Mouse (Mus musculus) layer of hippocampus, postnatal 14 days (tissue): ENCODE measurements at regions not wholly inside any gene's neighbourhood (a gene's known extent, or its start where the extent isn't known, plus 50 kb on each side); places are given as distances from the start of the nearest gene placed in this dataset.

Experiments
- DNase-seq, 2 experiments: peaks; one replicate each; pipeline ENCODE4 v3.0.0; 2021 to 2022; ENCODE audit warnings: low spot score in 2 of 2, mixed read lengths in 1 of 2

GRCm38 (mm10) chr8:92212786-92213535 is 144.5 kb upstream of the Irx5 start:
- DNase-seq: no peak

GRCm38 (mm10) chr8:92209081-92209480 is 148.3 kb upstream of the Irx5 start:
- no peak for DNase-seq

GRCm38 (mm10) chr8:92195635-92196034 is 161.8 kb upstream of the Irx5 start:
- no peak for DNase-seq

- no peak for DNase-seq
These were observed 163.4 kb upstream of the Irx5 start for GRCm38 (mm10) chr8:92194065-92194464.

GRCm38 (mm10) chr8:92190261-92191025 is 167.0 kb upstream of the Irx5 start:
- no peak for DNase-seq

GRCm38 (mm10) chr8:92183331-92183730 is 174.1 kb upstream of the Irx5 start:
- DNase-seq: no peak

GRCm38 (mm10) chr8:92180651-92181050 is 176.8 kb upstream of the Irx5 start:
- no peak for DNase-seq

GRCm38 (mm10) chr8:92179327-92179726 is 178.1 kb upstream of the Irx5 start:
- no peak for DNase-seq

GRCm38 (mm10) chr8:92176101-92176500 is 181.3 kb upstream of the Irx5 start:
- no peak for DNase-seq

GRCm38 (mm10) chr8:92174106-92174505 is 183.3 kb upstream of the Irx5 start:
- DNase-seq: no peak

GRCm38 (mm10) chr8:92171578-92171977 is 185.8 kb upstream of the Irx5 start:
- DNase-seq: no peak

- peak in 1 of 2 experiments; percentile 41 for DNase-seq
These were observed 190.1 kb upstream of the Irx5 start for GRCm38 (mm10) chr8:92167340-92167783.

GRCm38 (mm10) chr8:92165306-92165705 is 192.1 kb upstream of the Irx5 start:
- DNase-seq: no peak

GRCm38 (mm10) chr8:92164496-92164895 is 192.9 kb upstream of the Irx5 start:
- peak in 1 of 2 experiments; percentile 15 for DNase-seq

- peak in 1 of 2 experiments; percentile 33 for DNase-seq
These were observed 196.4 kb upstream of the Irx5 start for GRCm38 (mm10) chr8:92161002-92161401.

- DNase-seq: no peak
These were observed 199.2 kb upstream of the Irx5 start for GRCm38 (mm10) chr8:92158219-92158618.

- no peak for DNase-seq
These were observed 204.9 kb upstream of the Irx5 start for GRCm38 (mm10) chr8:92152478-92152877.

- no peak for DNase-seq
These were observed 209.8 kb upstream of the Irx5 start for GRCm38 (mm10) chr8:92147672-92148071.

GRCm38 (mm10) chr8:92137091-92137882 is 220.1 kb upstream of the Irx5 start:
- no peak for DNase-seq

GRCm38 (mm10) chr8:92136413-92136812 is 221.0 kb upstream of the Irx5 start:
- DNase-seq: no peak

- DNase-seq: no peak
These were observed 223.0 kb upstream of the Irx5 start for GRCm38 (mm10) chr8:92134434-92134833.
